Comparison of ENCODE assay signal across 19 mouse cellular contexts in the genomic region with DNA sequence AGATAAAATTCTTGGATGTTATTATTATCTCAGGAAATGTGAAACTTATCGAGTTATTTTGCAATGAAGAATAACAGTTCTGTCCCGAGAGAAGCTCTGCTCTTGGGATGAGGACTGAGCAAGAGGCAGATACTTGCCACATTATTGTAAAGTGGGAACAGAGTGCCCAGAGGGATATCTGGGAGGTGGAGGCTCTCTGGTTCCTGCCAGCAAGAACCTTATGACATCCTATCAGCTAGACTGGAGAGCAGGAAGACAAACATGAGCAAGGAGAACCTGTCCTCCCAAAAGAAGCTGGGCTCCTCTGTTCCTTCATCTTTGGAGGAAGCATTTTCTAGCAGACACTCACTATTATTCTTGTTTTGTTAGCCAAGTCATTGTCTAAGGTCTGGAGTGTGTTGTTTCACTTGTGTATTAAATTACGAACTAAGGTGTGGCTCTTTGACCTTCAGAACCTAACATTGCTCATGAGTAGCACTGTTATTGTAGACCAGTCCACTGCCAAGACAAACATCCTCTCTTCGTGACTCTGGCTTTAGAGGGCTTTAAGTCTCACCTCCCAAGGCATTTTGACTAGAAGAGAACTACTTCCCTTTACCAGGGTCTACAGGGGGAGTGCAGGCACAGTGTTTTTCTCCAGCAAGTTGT.
A peak's percentile ranks its signal among the peaks of the same experiment; 100 is the strongest.
DNase-seq lines count a peak whose midpoint lies in the region; ATAC-seq lines count a peak whose summit lies in the region.
"Had no signal": no experiment of that assay in that cellular context is flagged by ENCODE, and none has a peak within 500 bp of the region (broad histone marks: within the 10 kb centered on the region; RNA-seq: fewer than 3 reads in every experiment).

No protein-coding gene starts in this region.

- intact Hi-C loops in heart, postnatal 25 days (cut with DNase I): no loop called here

- H3K4me1 ChIP-seq in brown adipose tissue, adult 24 weeks (ENCODE audit: control insufficient read depth, insufficient read depth, insufficient read length, low read length): peaks cover 3% of the 10 kb centered on the region; the same call in 1 of the 2 replicates
- H3K4me1 ChIP-seq in heart, embryonic 13.5 days: peaks cover 4% of the 10 kb centered on the region; the same call in 1 of the 2 replicates
- no peaks in the 10 kb centered on the region for H3K4me1 ChIP-seq in forebrain, embryonic 13.5 days
- H3K4me1 ChIP-seq: embryonic facial prominence, embryonic 15.5 days; hindbrain, embryonic 10.5 days; liver, embryonic 12.5 days; midbrain, embryonic 15.5 days; neural tube, embryonic 12.5 days had no signal

- no peaks in the 10 kb centered on the region for H3K27me3 ChIP-seq in heart, embryonic 13.5 days (replicated peaks)
- no peaks in the 10 kb centered on the region for H3K27me3 ChIP-seq in forebrain, embryonic 13.5 days
- H3K27me3 ChIP-seq: embryonic facial prominence, embryonic 15.5 days; liver, embryonic 12.5 days; midbrain, embryonic 15.5 days; neural tube, embryonic 12.5 days had no signal

- no peak overlapping the region for H3K4me2 ChIP-seq in heart, embryonic 13.5 days
- no peak overlapping the region for H3K4me2 ChIP-seq in forebrain, embryonic 13.5 days
- H3K4me2 ChIP-seq: embryonic facial prominence, embryonic 15.5 days; liver, embryonic 12.5 days; midbrain, embryonic 15.5 days; neural tube, embryonic 12.5 days had no signal

- H3K9ac ChIP-seq in heart, embryonic 13.5 days: no peak overlapping the region
- H3K9ac ChIP-seq in forebrain, embryonic 13.5 days: no peak overlapping the region
- H3K9ac ChIP-seq: embryonic facial prominence, embryonic 15.5 days; liver, embryonic 12.5 days; midbrain, embryonic 15.5 days; neural tube, embryonic 12.5 days had no signal

- no peak overlapping the region for H3K4me3 ChIP-seq in brown adipose tissue, adult 24 weeks (ENCODE audit: insufficient read depth, low read depth, low read length)
- H3K4me3 ChIP-seq in heart, embryonic 13.5 days: no peak overlapping the region
- H3K4me3 ChIP-seq in forebrain, embryonic 13.5 days: no peak overlapping the region
- H3K4me3 ChIP-seq: embryonic facial prominence, embryonic 15.5 days; hindbrain, embryonic 10.5 days; liver, embryonic 12.5 days; midbrain, embryonic 15.5 days; neural tube, embryonic 12.5 days had no signal

- peak; percentile 52 for DNase-seq in heart, adult 8-10 months (ENCODE audit: low spot score)
- no peak for DNase-seq in heart, postnatal 25 days (ENCODE audit: low spot score)
- peak; percentile 38 for DNase-seq in lung, postnatal 10 days
- no peak for DNase-seq in cerebellum, postnatal 14 days
- DNase-seq: adrenal gland, adult 2 months; cerebellum, adult 11-12 months; gastrocnemius, postnatal 14 days; kidney, postnatal 10 days; layer of hippocampus, adult 9-11 months; right cerebral cortex, postnatal 14 days had no signal

- no peaks in the 10 kb centered on the region for H3K9me3 ChIP-seq in heart, embryonic 13.5 days
- no peaks in the 10 kb centered on the region for H3K9me3 ChIP-seq in forebrain, embryonic 13.5 days (replicated peaks)
- H3K9me3 ChIP-seq: embryonic facial prominence, embryonic 15.5 days; hindbrain, embryonic 10.5 days; liver, embryonic 12.5 days; midbrain, embryonic 15.5 days; neural tube, embryonic 12.5 days had no signal

- peak overlapping the region; percentile 71 for H3K27ac ChIP-seq in brown adipose tissue, adult 24 weeks (replicated peaks; ENCODE audit: low read depth, low read length)
- peak overlapping the region; percentile 38 for H3K27ac ChIP-seq in heart, embryonic 13.5 days (replicated peaks)
- H3K27ac ChIP-seq in forebrain, embryonic 13.5 days: no peak overlapping the region
- H3K27ac ChIP-seq: embryonic facial prominence, embryonic 15.5 days; hindbrain, embryonic 10.5 days; liver, embryonic 12.5 days; midbrain, embryonic 15.5 days; neural tube, embryonic 12.5 days had no signal

- no peak for ATAC-seq in heart, embryonic 13.5 days (ENCODE audit: extremely low read depth, insufficient number of reproducible peaks, low FRiP score, low TSS enrichment)
- no peak for ATAC-seq in forebrain, embryonic 13.5 days
- ATAC-seq: forebrain, embryonic 16.5 days; liver, embryonic 12.5 days; midbrain, embryonic 15.5 days had no signal

- WGBS in heart, embryonic 13.5 days: 56% methylated on average over 4 of the region's 4 CpGs
- WGBS in forebrain, embryonic 13.5 days: 88% methylated on average over 4 of the region's 4 CpGs

- H3K36me3 ChIP-seq in heart, embryonic 13.5 days: no peaks in the 10 kb centered on the region
- no peaks in the 10 kb centered on the region for H3K36me3 ChIP-seq in forebrain, embryonic 13.5 days (ENCODE audit: poor library complexity, severe bottlenecking)
- H3K36me3 ChIP-seq: embryonic facial prominence, embryonic 15.5 days; hindbrain, embryonic 10.5 days; liver, embryonic 12.5 days; midbrain, embryonic 15.5 days; neural tube, embryonic 12.5 days had no signal

Comparison
In these comparisons a context has a peak if more than half of its experiments do, and no peak if none do; other contexts are left out.
1. DNase-seq: peak in heart, adult 8-10 months (single experiment) and lung, postnatal 10 days (single experiment); none in heart, postnatal 25 days (single experiment) and cerebellum, postnatal 14 days (0 of 2).